Mouse (Mus musculus) liver, adult 2 months (tissue): ENCODE data around the gene Ccdc117. TPM values are rescaled to one million over a fixed set of nuclear protein-coding genes. Genes with fewer than 3 reads are reported as not detected.
"Not testable (repeated sequence)": the region's sequence is repeated elsewhere in the genome, so short reads cannot be mapped to it uniquely, and the experiment has no call there.

Experiments
- DNase-seq: peaks from one replicate; pipeline ENCODE4 v3.0.0-alpha.2; 2011; ENCODE audit warnings: low read depth, low spot score; ENCODE audit errors: extremely low read depth
- H3K27ac ChIP-seq: fragments of 200-500 bp; replicated peaks from 2 replicates; pipeline ENCODE4 v1.5.1; 2012; ENCODE audit warnings: low read depth, mild to moderate bottlenecking, control low read depth, inconsistent platforms, low read length; ENCODE audit not compliant: insufficient read depth
- H3K27me3 ChIP-seq: fragments of 200-500 bp; 2 replicates; pipeline ENCODE4 v1.6.1; 2012; ENCODE audit warnings: mild to moderate bottlenecking, moderate library complexity, low read length, inconsistent platforms; ENCODE audit not compliant: control insufficient read depth, insufficient read depth
- H3K36me3 ChIP-seq: fragments of 200-500 bp; 2 replicates; pipeline ENCODE4 v1.6.1; 2012; ENCODE audit warnings: low read length, inconsistent platforms; ENCODE audit not compliant: control insufficient read depth, insufficient read depth
- H3K4me1 ChIP-seq: fragments of 200-500 bp; 2 replicates; pipeline ENCODE4 v1.6.1; 2011; ENCODE audit warnings: low read length; ENCODE audit not compliant: control insufficient read depth, insufficient read depth
- H3K4me3 ChIP-seq: fragments of 200-500 bp; 2 replicates; pipeline ENCODE4 v1.5.1; 2011; ENCODE audit warnings: low read depth, mild to moderate bottlenecking, control low read depth, low read length, moderate library complexity; ENCODE audit not compliant: insufficient read depth
- H3K79me2 ChIP-seq: fragments of 200-500 bp; 2 replicates; pipeline ENCODE4 v1.6.1; 2012; ENCODE audit warnings: inconsistent platforms, mild to moderate bottlenecking, low read length, moderate library complexity; ENCODE audit not compliant: control insufficient read depth, insufficient read depth
- H3K9ac ChIP-seq: fragments of 200-500 bp; 2 replicates; pipeline ENCODE4 v1.6.1; 2012; ENCODE audit warnings: low read depth, mild to moderate bottlenecking, control low read depth, inconsistent platforms, low read length
- CTCF ChIP-seq: fragments of 200-500 bp; IDR thresholded peaks from 2 replicates; pipeline ENCODE4 v1.5.1; 2011; ENCODE audit warnings: low read depth, low read length, control low read depth
- POLR2A ChIP-seq: fragments of 200-500 bp; IDR thresholded peaks from 2 replicates; pipeline ENCODE4 v1.6.1; 2011; ENCODE audit warnings: low read length, control low read depth; ENCODE audit not compliant: insufficient read depth; ENCODE audit errors: extremely low read depth
- WGBS: fragments of 180-500 bp; shearing (Covaris S2); methylation state at CpG from one replicate; pipeline ENCODE4 v1.1.7; 2018; 5-methylcytosine and 5-hydroxymethylcytosine counted together
- polyA plus RNA-seq: library from polyadenylated mRNA; depleted of rRNA; stranded (reverse); fragments of >200 nt; gene quantifications from 2 replicates; pipeline ENCODE4 v1.2.3, GENCODE M21; 2012
- total RNA-seq: library from RNA; depleted of rRNA; stranded (reverse); fragments of >200 nt; gene quantifications from 2 replicates; pipeline ENCODE4 v1.2.3, GENCODE M21; 2014

The Ccdc117 gene
- total and polyA plus RNA-seq, 2 experiments = 5.2 to 15.3 TPM

DNA sequence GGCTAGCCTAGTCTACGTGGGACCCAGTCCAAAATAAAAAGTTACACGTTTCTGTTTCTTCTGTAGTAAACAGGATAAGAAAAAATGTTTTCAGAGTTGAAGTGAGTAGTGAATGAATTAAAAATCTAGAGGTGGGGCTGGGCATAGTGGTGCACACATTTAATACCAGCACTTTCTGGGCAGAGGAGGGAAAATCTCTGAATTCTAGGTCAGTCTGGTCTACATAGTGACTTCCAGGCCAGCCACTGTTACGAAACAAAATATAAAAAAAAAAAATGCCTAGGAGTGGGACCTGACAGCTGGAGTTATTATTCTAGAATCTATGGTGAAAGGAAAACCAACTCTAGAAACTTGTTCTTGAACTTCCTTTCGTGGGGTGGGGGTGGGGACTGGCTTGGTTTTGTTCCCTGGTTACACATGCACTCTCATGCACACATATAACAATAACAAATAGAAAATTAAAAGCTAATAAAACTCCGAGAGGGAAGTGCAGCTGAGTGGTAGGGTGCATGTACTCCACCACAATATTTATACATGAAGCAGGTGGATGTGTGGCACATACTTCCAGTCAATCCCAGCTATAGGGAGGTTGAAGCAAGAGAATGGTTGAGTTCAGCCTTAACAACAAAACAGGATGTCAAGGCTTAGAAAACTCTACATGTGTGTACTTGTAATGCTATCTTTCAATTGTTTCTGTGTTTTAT lies 647 bp upstream of the Ccdc117 start:
- Histone ChIP-seq H3K27me3 (no peaks in the 10 kb centered on the region), H3K4me1 (peaks cover 13% of the 10 kb centered on the region), H3K9ac (no peak overlapping the region), H3K79me2 (peaks cover 27% of the 10 kb centered on the region), H3K4me3 (no peak overlapping the region), H3K36me3 (peaks cover 7% of the 10 kb centered on the region), H3K27ac (no peak overlapping the region)
- 33% methylated on average over 5 of the region's 5 CpGs for WGBS
- no peak for DNase-seq
- no peak for TF ChIP-seq CTCF
- no peak for TF ChIP-seq POLR2A

DNA sequence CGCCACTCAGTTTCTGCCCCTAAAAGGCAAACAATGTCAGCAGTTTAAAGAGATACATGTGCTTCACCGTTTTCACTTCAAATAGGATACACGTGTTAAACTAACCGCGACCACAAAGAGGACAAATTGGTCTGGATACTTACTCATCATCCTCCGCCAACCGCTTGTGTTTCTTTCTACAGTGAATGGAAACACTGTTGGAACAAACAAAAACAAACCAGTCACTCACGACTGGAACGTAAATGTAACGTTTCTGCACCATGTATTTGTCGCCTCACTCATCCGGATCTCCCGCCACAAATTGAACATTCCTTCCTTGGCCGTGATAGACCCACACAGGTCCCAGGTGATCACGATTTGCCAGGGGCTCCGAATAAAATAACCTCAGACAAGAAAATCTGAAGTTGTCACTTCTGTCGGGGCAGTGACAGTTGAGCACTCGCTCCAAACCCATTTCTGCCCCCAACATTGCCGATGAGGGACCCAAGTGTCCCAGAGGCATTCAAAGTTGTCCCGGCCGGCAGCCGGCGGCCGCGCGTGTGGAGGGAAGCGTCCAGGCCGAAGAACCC lies 673 bp downstream of the Ccdc117 start:
- H3K27ac ChIP-seq = peak overlapping the region; percentile 82
- H3K27me3 ChIP-seq = no peaks in the 10 kb centered on the region
- no peak for TF ChIP-seq CTCF
- peaks cover 13% of the 10 kb centered on the region for H3K4me1 ChIP-seq
- H3K4me3 ChIP-seq = peak overlapping the region; percentile 70
- H3K36me3 ChIP-seq = peaks cover 10% of the 10 kb centered on the region
- H3K9ac ChIP-seq = peak overlapping the region; percentile 79
- WGBS = 1% methylated on average over 28 of the region's 28 CpGs
- DNase-seq = peak; percentile 46
- peaks cover 27% of the 10 kb centered on the region for H3K79me2 ChIP-seq

DNA sequence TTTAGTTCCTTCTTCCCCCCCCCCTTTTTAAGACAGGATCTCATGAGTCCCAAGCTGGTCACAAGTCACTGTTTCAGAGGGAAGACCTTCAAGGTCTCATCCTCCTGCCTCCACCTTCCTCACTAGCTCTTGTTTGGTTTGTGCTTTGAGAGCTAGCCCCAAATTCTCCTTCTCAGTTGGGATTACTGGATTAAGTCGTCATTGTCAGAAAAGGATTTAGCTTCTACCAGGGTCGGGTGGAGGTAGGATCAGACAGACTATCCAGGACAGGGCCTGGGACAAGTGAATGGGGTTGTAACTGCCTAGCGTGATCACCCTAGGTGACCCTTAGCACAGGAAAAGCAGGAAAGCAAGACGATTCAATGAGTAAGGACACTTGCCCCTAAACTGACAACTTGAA lies 1.7 kb downstream of the Ccdc117 start:
- H3K4me1 ChIP-seq = peaks cover 13% of the 10 kb centered on the region
- no peak for DNase-seq
- TF ChIP-seq POLR2A (no peak), CTCF (no peak)
- 0 out of 2 replicates have a peak overlapping the region, but pooled peaks have one; percentile 22 for H3K27ac ChIP-seq
- H3K79me2 ChIP-seq = peaks cover 27% of the 10 kb centered on the region
- H3K27me3 ChIP-seq = no peaks in the 10 kb centered on the region
- H3K9ac ChIP-seq = peak overlapping the region; percentile 2
- peaks cover 12% of the 10 kb centered on the region for H3K36me3 ChIP-seq
- no peak overlapping the region for H3K4me3 ChIP-seq
- WGBS = 38% methylated on average over 4 of the region's 4 CpGs

DNA sequence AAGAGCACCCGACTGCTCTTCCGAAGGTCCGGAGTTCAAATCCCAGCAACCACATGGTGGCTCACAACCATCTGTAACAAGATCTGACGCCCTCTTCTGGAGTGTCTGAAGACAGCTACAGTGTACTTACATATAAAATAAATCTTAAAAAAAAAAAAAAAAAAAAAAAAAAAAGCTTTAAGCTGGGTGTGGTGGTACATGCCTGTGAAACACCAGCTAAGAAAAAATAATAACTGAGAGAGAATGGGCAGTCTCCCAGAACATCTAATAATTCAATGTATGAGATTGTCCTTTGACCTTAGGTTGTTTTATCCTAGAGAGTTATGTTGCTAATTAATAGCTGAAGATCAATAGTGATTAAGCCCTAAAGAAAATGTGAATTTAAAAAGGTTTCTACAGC lies 4.5 kb downstream of the Ccdc117 start:
- H3K4me3 ChIP-seq, H3K27me3 ChIP-seq, H3K9ac ChIP-seq, DNase-seq, H3K27ac ChIP-seq: not testable (repeated sequence)
- H3K4me1 ChIP-seq = peaks cover 15% of the 10 kb centered on the region
- H3K79me2 ChIP-seq = peaks cover 27% of the 10 kb centered on the region
- 89% methylated on average over 4 of the region's 4 CpGs for WGBS
- peaks cover 34% of the 10 kb centered on the region for H3K36me3 ChIP-seq

DNA sequence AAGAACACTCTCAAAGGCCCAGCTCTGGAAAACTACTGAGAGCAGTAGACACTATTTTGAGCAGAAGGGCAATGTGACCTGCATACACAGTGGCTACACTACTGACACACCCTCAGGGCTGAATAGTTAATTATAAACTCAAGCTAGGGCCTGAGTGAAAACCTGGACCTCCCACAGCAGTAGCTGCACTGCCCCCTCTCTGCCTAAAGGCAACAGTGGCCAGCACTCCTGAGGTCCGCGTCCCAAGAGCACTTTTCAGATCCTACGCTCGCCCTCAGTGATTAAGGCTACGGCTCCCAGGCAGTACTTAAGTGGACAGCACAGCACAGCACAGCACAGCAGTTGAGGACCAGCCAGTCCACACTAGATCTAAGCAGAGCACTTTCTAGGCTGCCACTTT lies 8.9 kb downstream of the Ccdc117 start:
- H3K79me2 ChIP-seq = 0 out of 2 replicates have a peak, but pooled peaks cover 1% of the 10 kb centered on the region
- 39% methylated on average over 5 of the region's 5 CpGs for WGBS
- H3K9ac ChIP-seq = peak overlapping the region; percentile 26
- no peaks in the 10 kb centered on the region for H3K27me3 ChIP-seq
- H3K4me3 ChIP-seq = no peak overlapping the region
- DNase-seq = peak; percentile 91
- H3K4me1 ChIP-seq = peaks cover 2% of the 10 kb centered on the region
- peak overlapping the region; percentile 1; the same call in 1 of the 2 replicates for H3K27ac ChIP-seq
- TF ChIP-seq POLR2A (no peak), CTCF (peak; percentile 88)
- H3K36me3 ChIP-seq = peaks cover 61% of the 10 kb centered on the region

DNA sequence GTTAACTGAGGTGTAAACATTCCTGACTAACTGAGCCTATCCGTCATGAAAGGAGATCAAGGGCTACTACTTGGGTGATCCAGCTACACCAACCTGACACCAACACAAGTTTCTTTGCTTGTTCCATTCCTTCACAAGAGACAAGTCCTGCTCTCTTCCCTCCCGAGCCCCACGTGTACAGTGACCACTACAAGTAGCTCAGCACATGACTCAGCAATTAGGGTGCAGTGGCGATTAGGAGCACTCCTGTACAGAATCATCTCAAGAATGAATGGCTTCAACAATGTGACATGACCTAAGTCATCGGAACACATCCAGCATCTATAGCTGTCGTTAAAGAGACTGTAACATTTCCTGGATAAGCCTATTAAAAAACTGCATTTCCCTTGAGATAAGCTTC lies 11.3 kb downstream of the Ccdc117 start:
- H3K4me3 ChIP-seq = no peak overlapping the region

More for the DNA sequence above, 11.3 kb downstream of the Ccdc117 start:
- peak; percentile 12 for DNase-seq
- Histone ChIP-seq H3K4me1 (peaks cover 2% of the 10 kb centered on the region), H3K27me3 (no peaks in the 10 kb centered on the region), H3K36me3 (peaks cover 63% of the 10 kb centered on the region), H3K9ac (no peak overlapping the region), H3K27ac (no peak overlapping the region), H3K79me2 (no peaks in the 10 kb centered on the region)
- 69% methylated on average over 6 of the region's 6 CpGs for WGBS
- TF ChIP-seq CTCF (no peak), POLR2A (no peak)
